Mouse (Mus musculus): ENCODE measurements around the gene Gm10037. TPM values are rescaled to one million over a fixed set of nuclear protein-coding genes. Genes with fewer than 3 reads are reported as not detected.
"Not testable (repeated sequence)": the region's sequence is repeated elsewhere in the genome, so short reads cannot be mapped to it uniquely, and the experiment has no call there.

Gm10037 gene
- polyA plus RNA-seq, 1 experiment from 2014 or later = 4.9 TPM

GRCm38 (mm10) chr13:67833137-67833536 is 2.2 kb downstream of the Gm10037 start:
- not testable (repeated sequence) for ATAC-seq; H3K9ac ChIP-seq (replicated peaks; ENCODE audit: low read depth, low read length); H3K9me3 ChIP-seq (ENCODE audit: control insufficient read depth, low read length); H3K4me1 ChIP-seq (replicated peaks; ENCODE audit: control insufficient read depth, insufficient read depth, low read length); H3K4me3 ChIP-seq (replicated peaks; ENCODE audit: low read length); H3K27me3 ChIP-seq (replicated peaks; ENCODE audit: control insufficient read depth, insufficient read depth, low read length); H3K4me2 ChIP-seq (ENCODE audit: low read length); H3K36me3 ChIP-seq (ENCODE audit: control insufficient read depth, insufficient read depth); H3K27ac ChIP-seq (ENCODE audit: low read length)

- no peaks in the 10 kb centered on the region for H3K9me3 ChIP-seq (ENCODE audit: control insufficient read depth, low read length)
- H3K27me3 ChIP-seq (replicated peaks; ENCODE audit: control insufficient read depth, insufficient read depth, low read length) = no peaks in the 10 kb centered on the region
- no peaks in the 10 kb centered on the region for H3K36me3 ChIP-seq (ENCODE audit: control insufficient read depth, insufficient read depth)
- ATAC-seq = no peak; the same call in none of the 2 replicates
- H3K27ac ChIP-seq (ENCODE audit: low read length) = peak overlapping the region; percentile 67
- 40% methylated on average over 6 of the region's 6 CpGs for WGBS
- peak overlapping the region; percentile 49; the same call in 1 of the 2 replicates for H3K9ac ChIP-seq (replicated peaks; ENCODE audit: low read depth, low read length)
- peak overlapping the region; percentile 63 for H3K4me2 ChIP-seq (ENCODE audit: low read length)
- peaks cover 5% of the 10 kb centered on the region; the same call in 1 of the 2 replicates for H3K4me1 ChIP-seq (replicated peaks; ENCODE audit: control insufficient read depth, insufficient read depth, low read length)
- peak overlapping the region; percentile 49 for H3K4me3 ChIP-seq (replicated peaks; ENCODE audit: low read length)
Observed at GRCm38 (mm10) chr13:67843775-67844118, 12.8 kb downstream of the Gm10037 start.

GRCm38 (mm10) chr13:67844119-67844852 is 13.4 kb downstream of the Gm10037 start:
- ATAC-seq = peak; percentile 89
- under 1% methylated on average over 14 of the region's 19 CpGs for WGBS
- no peaks in the 10 kb centered on the region for H3K36me3 ChIP-seq (ENCODE audit: control insufficient read depth, insufficient read depth)
- H3K9me3 ChIP-seq (ENCODE audit: control insufficient read depth, low read length) = no peaks in the 10 kb centered on the region
- H3K4me1 ChIP-seq (replicated peaks; ENCODE audit: control insufficient read depth, insufficient read depth, low read length) = peaks cover 5% of the 10 kb centered on the region; the same call in 1 of the 2 replicates
- H3K27me3 ChIP-seq (replicated peaks; ENCODE audit: control insufficient read depth, insufficient read depth, low read length) = no peaks in the 10 kb centered on the region
- peak overlapping the region; percentile 58 for H3K9ac ChIP-seq (replicated peaks; ENCODE audit: low read depth, low read length)
- peak overlapping the region; percentile 63 for H3K4me2 ChIP-seq (ENCODE audit: low read length)
- H3K27ac ChIP-seq (ENCODE audit: low read length) = peak overlapping the region; percentile 67
- H3K4me3 ChIP-seq (replicated peaks; ENCODE audit: low read length) = peak overlapping the region; percentile 49

GRCm38 (mm10) chr13:67844853-67845194 is 13.9 kb downstream of the Gm10037 start:
- H3K27me3 ChIP-seq (replicated peaks; ENCODE audit: control insufficient read depth, insufficient read depth, low read length) = no peaks in the 10 kb centered on the region
- no peak overlapping the region for H3K27ac ChIP-seq (ENCODE audit: low read length)
- peak overlapping the region; percentile 63 for H3K4me2 ChIP-seq (ENCODE audit: low read length)
- peak overlapping the region; percentile 49 for H3K4me3 ChIP-seq (replicated peaks; ENCODE audit: low read length)
- no peaks in the 10 kb centered on the region for H3K36me3 ChIP-seq (ENCODE audit: control insufficient read depth, insufficient read depth)
- no peaks in the 10 kb centered on the region for H3K9me3 ChIP-seq (ENCODE audit: control insufficient read depth, low read length)
- ATAC-seq = peak; percentile 62
- WGBS = 11% methylated on average over 8 of the region's 8 CpGs
- peak overlapping the region; percentile 58 for H3K9ac ChIP-seq (replicated peaks; ENCODE audit: low read depth, low read length)
- peaks cover 5% of the 10 kb centered on the region; the same call in 1 of the 2 replicates for H3K4me1 ChIP-seq (replicated peaks; ENCODE audit: control insufficient read depth, insufficient read depth, low read length)

GRCm38 (mm10) chr13:67850361-67850760 is 19.5 kb downstream of the Gm10037 start:
- no peak for ATAC-seq
- Histone ChIP-seq H3K36me3 (ENCODE audit: control insufficient read depth, insufficient read depth) (no peaks in the 10 kb centered on the region), H3K27ac (ENCODE audit: low read length) (no peak overlapping the region), H3K4me1 (replicated peaks; ENCODE audit: control insufficient read depth, insufficient read depth, low read length) (no peaks in the 10 kb centered on the region), H3K4me3 (replicated peaks; ENCODE audit: low read length) (no peak overlapping the region), H3K9me3 (ENCODE audit: control insufficient read depth, low read length) (no peaks in the 10 kb centered on the region), H3K27me3 (replicated peaks; ENCODE audit: control insufficient read depth, insufficient read depth, low read length) (no peaks in the 10 kb centered on the region), H3K9ac (replicated peaks; ENCODE audit: low read depth, low read length) (no peak overlapping the region), H3K4me2 (ENCODE audit: low read length) (no peak overlapping the region)
- WGBS = 89% methylated on average over 3 of the region's 3 CpGs

- Histone ChIP-seq H3K4me3 (replicated peaks; ENCODE audit: low read length) (no peak overlapping the region), H3K9ac (replicated peaks; ENCODE audit: low read depth, low read length) (no peak overlapping the region), H3K4me2 (ENCODE audit: low read length) (no peak overlapping the region), H3K4me1 (replicated peaks; ENCODE audit: control insufficient read depth, insufficient read depth, low read length) (no peaks in the 10 kb centered on the region), H3K27me3 (replicated peaks; ENCODE audit: control insufficient read depth, insufficient read depth, low read length) (no peaks in the 10 kb centered on the region), H3K36me3 (ENCODE audit: control insufficient read depth, insufficient read depth) (no peaks in the 10 kb centered on the region), H3K27ac (ENCODE audit: low read length) (no peak overlapping the region), H3K9me3 (ENCODE audit: control insufficient read depth, low read length) (no peaks in the 10 kb centered on the region)
- ATAC-seq = no peak
- 87% methylated on average over 6 of the region's 6 CpGs for WGBS
Observed at GRCm38 (mm10) chr13:67853130-67853529, 22.2 kb downstream of the Gm10037 start.

GRCm38 (mm10) chr13:67853983-67854382 is 23.1 kb downstream of the Gm10037 start:
- ATAC-seq = no peak
- Histone ChIP-seq H3K4me3 (replicated peaks; ENCODE audit: low read length) (no peak overlapping the region), H3K36me3 (ENCODE audit: control insufficient read depth, insufficient read depth) (no peaks in the 10 kb centered on the region), H3K4me2 (ENCODE audit: low read length) (no peak overlapping the region), H3K9ac (replicated peaks; ENCODE audit: low read depth, low read length) (no peak overlapping the region), H3K9me3 (ENCODE audit: control insufficient read depth, low read length) (no peaks in the 10 kb centered on the region), H3K4me1 (replicated peaks; ENCODE audit: control insufficient read depth, insufficient read depth, low read length) (no peaks in the 10 kb centered on the region), H3K27me3 (replicated peaks; ENCODE audit: control insufficient read depth, insufficient read depth, low read length) (no peaks in the 10 kb centered on the region), H3K27ac (ENCODE audit: low read length) (no peak overlapping the region)
- 81% methylated on average over 2 of the region's 2 CpGs for WGBS

- WGBS = 6% methylated on average over 1 of the region's 1 CpGs
- ATAC-seq = no peak
- no peak overlapping the region for H3K27ac ChIP-seq (ENCODE audit: low read length)
- H3K4me3 ChIP-seq (replicated peaks; ENCODE audit: low read length) = no peak overlapping the region
- H3K4me1 ChIP-seq (replicated peaks; ENCODE audit: control insufficient read depth, insufficient read depth, low read length) = no peaks in the 10 kb centered on the region
- H3K9me3 ChIP-seq (ENCODE audit: control insufficient read depth, low read length) = no peaks in the 10 kb centered on the region
- no peak overlapping the region for H3K9ac ChIP-seq (replicated peaks; ENCODE audit: low read depth, low read length)
- H3K27me3 ChIP-seq (replicated peaks; ENCODE audit: control insufficient read depth, insufficient read depth, low read length) = no peaks in the 10 kb centered on the region
- H3K4me2 ChIP-seq (ENCODE audit: low read length) = no peak overlapping the region
- no peaks in the 10 kb centered on the region for H3K36me3 ChIP-seq (ENCODE audit: control insufficient read depth, insufficient read depth)
Observed at GRCm38 (mm10) chr13:67857317-67857716, 26.4 kb downstream of the Gm10037 start.

GRCm38 (mm10) chr13:67862508-67862907 is 31.6 kb downstream of the Gm10037 start:
- no peak overlapping the region for H3K9ac ChIP-seq (replicated peaks; ENCODE audit: low read depth, low read length)
- WGBS = 90% methylated on average over 9 of the region's 9 CpGs
- no peaks in the 10 kb centered on the region for H3K27me3 ChIP-seq (replicated peaks; ENCODE audit: control insufficient read depth, insufficient read depth, low read length)
- H3K4me2 ChIP-seq (ENCODE audit: low read length) = no peak overlapping the region
- H3K36me3 ChIP-seq (ENCODE audit: control insufficient read depth, insufficient read depth) = no peaks in the 10 kb centered on the region
- H3K9me3 ChIP-seq (ENCODE audit: control insufficient read depth, low read length) = no peaks in the 10 kb centered on the region
- no peaks in the 10 kb centered on the region for H3K4me1 ChIP-seq (replicated peaks; ENCODE audit: control insufficient read depth, insufficient read depth, low read length)
- no peak for ATAC-seq
- H3K27ac ChIP-seq (ENCODE audit: low read length) = no peak overlapping the region
- H3K4me3 ChIP-seq (replicated peaks; ENCODE audit: low read length) = no peak overlapping the region

GRCm38 (mm10) chr13:67863026-67863425 is 32.1 kb downstream of the Gm10037 start, which contains the start of gene BC048507:
Gene BC048507, plus strand, starts transcription at chr13:67863326.
- 91% methylated on average over 11 of the region's 11 CpGs for WGBS
- Histone ChIP-seq H3K36me3 (ENCODE audit: control insufficient read depth, insufficient read depth) (no peaks in the 10 kb centered on the region), H3K4me3 (replicated peaks; ENCODE audit: low read length) (no peak within 1 kb of the TSS), H3K9ac (replicated peaks; ENCODE audit: low read depth, low read length) (no peak within 1 kb of the TSS), H3K4me2 (ENCODE audit: low read length) (no peak within 1 kb of the TSS), H3K4me1 (replicated peaks; ENCODE audit: control insufficient read depth, insufficient read depth, low read length) (no peaks in the 10 kb centered on the region), H3K9me3 (ENCODE audit: control insufficient read depth, low read length) (no peaks in the 10 kb centered on the region), H3K27me3 (replicated peaks; ENCODE audit: control insufficient read depth, insufficient read depth, low read length) (no peaks in the 10 kb centered on the region), H3K27ac (ENCODE audit: low read length) (no peak within 1 kb of the TSS)
- ATAC-seq = no peak
